Mouse (Mus musculus): ENCODE results near the gene Trappc13. TPM values are rescaled to one million over a fixed set of nuclear protein-coding genes. Genes with fewer than 3 reads are reported as not detected.
A peak's percentile ranks its signal among the peaks of the same experiment; 100 is the strongest.

Trappc13 gene
- polyA plus RNA-seq, 1 experiment from 2014 or later: 57.3 TPM

GRCm38 (mm10) chr13:104109816-104110521 lies 68.3 kb downstream of the Trappc13 start:
- Histone ChIP-seq H3K4me2 (peak overlapping the region; percentile 100), H3K4me3 (ENCODE audit: low read depth, low read length) (peak overlapping the region; percentile 81), H3K4me1 (replicated peaks; ENCODE audit: control insufficient read depth, insufficient read depth, low read length) (peaks cover 10% of the 10 kb centered on the region), H3K9ac (ENCODE audit: low read depth, low read length) (peak overlapping the region; percentile 50), H3K27me3 (replicated peaks; ENCODE audit: control insufficient read depth, insufficient read depth, low read length) (no peaks in the 10 kb centered on the region), H3K9me3 (ENCODE audit: control insufficient read depth, low read length) (no peaks in the 10 kb centered on the region), H3K36me3 (ENCODE audit: control insufficient read depth, insufficient read depth, low read length) (no peaks in the 10 kb centered on the region), H3K27ac (ENCODE audit: low read depth, low read length) (no peak overlapping the region)
- WGBS: 5% methylated on average over 38 of the region's 38 CpGs
- no peak for DNase-seq (ENCODE audit: low spot score)
- peak; percentile 22 for ATAC-seq (replicated peaks; ENCODE audit: low FRiP score)

- H3K9ac ChIP-seq (ENCODE audit: low read depth, low read length): peak within 1 kb of the TSS; percentile 80
- H3K4me1 ChIP-seq (replicated peaks; ENCODE audit: control insufficient read depth, insufficient read depth, low read length): peaks cover 10% of the 10 kb centered on the region
- WGBS: 0% methylated on average over 32 of the region's 44 CpGs
- ATAC-seq (replicated peaks; ENCODE audit: low FRiP score) (peak; percentile 98), DNase-seq (ENCODE audit: low spot score) (peak; percentile 91)
- peak within 1 kb of the TSS; percentile 77 for H3K27ac ChIP-seq (ENCODE audit: low read depth, low read length)
- H3K9me3 ChIP-seq (ENCODE audit: control insufficient read depth, low read length): no peaks in the 10 kb centered on the region
- H3K27me3 ChIP-seq (replicated peaks; ENCODE audit: control insufficient read depth, insufficient read depth, low read length): no peaks in the 10 kb centered on the region
- H3K4me2 ChIP-seq: peak within 1 kb of the TSS; percentile 100
- peaks cover 4% of the 10 kb centered on the region; the same call in 1 of the 2 replicates for H3K36me3 ChIP-seq (ENCODE audit: control insufficient read depth, insufficient read depth, low read length)
- peak within 1 kb of the TSS; percentile 81 for H3K4me3 ChIP-seq (ENCODE audit: low read depth, low read length)
Measured at GRCm38 (mm10) chr13:104109288-104109815, 68.9 kb downstream of the Trappc13 start, which contains the start of the genes Nln and Sgtb. Nln (minus strand) TSS chr13:104109614. Sgtb (plus strand) TSS chr13:104109741.

- ATAC-seq (replicated peaks; ENCODE audit: low FRiP score) (peak; percentile 54), DNase-seq (ENCODE audit: low spot score) (peak; percentile 35)
- Histone ChIP-seq H3K36me3 (ENCODE audit: control insufficient read depth, insufficient read depth, low read length) (peaks cover 5% of the 10 kb centered on the region; the same call in 1 of the 2 replicates), H3K4me1 (replicated peaks; ENCODE audit: control insufficient read depth, insufficient read depth, low read length) (peaks cover 10% of the 10 kb centered on the region), H3K4me3 (ENCODE audit: low read depth, low read length) (peak overlapping the region; percentile 81), H3K27ac (ENCODE audit: low read depth, low read length) (peak overlapping the region; percentile 77), H3K27me3 (replicated peaks; ENCODE audit: control insufficient read depth, insufficient read depth, low read length) (no peaks in the 10 kb centered on the region), H3K9ac (ENCODE audit: low read depth, low read length) (peak overlapping the region; percentile 80), H3K4me2 (peak overlapping the region; percentile 100), H3K9me3 (ENCODE audit: control insufficient read depth, low read length) (no peaks in the 10 kb centered on the region)
- WGBS: 1% methylated on average over 24 of the region's 24 CpGs
Measured at GRCm38 (mm10) chr13:104108651-104109287, 69.5 kb downstream of the Trappc13 start.

- no peaks in the 10 kb centered on the region for H3K27me3 ChIP-seq (replicated peaks; ENCODE audit: control insufficient read depth, insufficient read depth, low read length)
- WGBS: 76% methylated on average over 5 of the region's 5 CpGs
- H3K9ac ChIP-seq (ENCODE audit: low read depth, low read length): no peak overlapping the region
- H3K4me3 ChIP-seq (ENCODE audit: low read depth, low read length): no peak overlapping the region
- H3K4me2 ChIP-seq: no peak overlapping the region
- DNase-seq (ENCODE audit: low spot score) (no peak), ATAC-seq (replicated peaks; ENCODE audit: low FRiP score) (no peak)
- H3K9me3 ChIP-seq (ENCODE audit: control insufficient read depth, low read length): no peaks in the 10 kb centered on the region
- peaks cover 5% of the 10 kb centered on the region; the same call in 1 of the 2 replicates for H3K36me3 ChIP-seq (ENCODE audit: control insufficient read depth, insufficient read depth, low read length)
- no peak overlapping the region for H3K27ac ChIP-seq (ENCODE audit: low read depth, low read length)
- H3K4me1 ChIP-seq (replicated peaks; ENCODE audit: control insufficient read depth, insufficient read depth, low read length): no peaks in the 10 kb centered on the region
Measured at GRCm38 (mm10) chr13:104101606-104102235, 76.5 kb downstream of the Trappc13 start.

- DNase-seq (ENCODE audit: low spot score): no peak
- no peak overlapping the region for H3K4me3 ChIP-seq (ENCODE audit: low read depth, low read length)
- H3K4me2 ChIP-seq: no peak overlapping the region
- no peaks in the 10 kb centered on the region for H3K4me1 ChIP-seq (replicated peaks; ENCODE audit: control insufficient read depth, insufficient read depth, low read length)
- no peak for ATAC-seq (replicated peaks; ENCODE audit: low FRiP score)
- H3K9ac ChIP-seq (ENCODE audit: low read depth, low read length): no peak overlapping the region
- 88% methylated on average over 4 of the region's 4 CpGs for WGBS
- peaks cover 5% of the 10 kb centered on the region; the same call in 1 of the 2 replicates for H3K36me3 ChIP-seq (ENCODE audit: control insufficient read depth, insufficient read depth, low read length)
- no peaks in the 10 kb centered on the region for H3K9me3 ChIP-seq (ENCODE audit: control insufficient read depth, low read length)
- H3K27ac ChIP-seq (ENCODE audit: low read depth, low read length): no peak overlapping the region
- no peaks in the 10 kb centered on the region for H3K27me3 ChIP-seq (replicated peaks; ENCODE audit: control insufficient read depth, insufficient read depth, low read length)
Measured at GRCm38 (mm10) chr13:104100416-104100815, 77.9 kb downstream of the Trappc13 start.

- H3K4me2 ChIP-seq: no peak overlapping the region
- ATAC-seq (replicated peaks; ENCODE audit: low FRiP score): no peak
- H3K27ac ChIP-seq (ENCODE audit: low read depth, low read length): no peak overlapping the region
- H3K4me3 ChIP-seq (ENCODE audit: low read depth, low read length): no peak overlapping the region
- DNase-seq (ENCODE audit: low spot score): no peak
- 83% methylated on average over 7 of the region's 7 CpGs for WGBS
- H3K27me3 ChIP-seq (replicated peaks; ENCODE audit: control insufficient read depth, insufficient read depth, low read length): no peaks in the 10 kb centered on the region
- no peaks in the 10 kb centered on the region for H3K4me1 ChIP-seq (replicated peaks; ENCODE audit: control insufficient read depth, insufficient read depth, low read length)
- H3K9me3 ChIP-seq (ENCODE audit: control insufficient read depth, low read length): no peaks in the 10 kb centered on the region
- H3K36me3 ChIP-seq (ENCODE audit: control insufficient read depth, insufficient read depth, low read length): no peaks in the 10 kb centered on the region
- no peak overlapping the region for H3K9ac ChIP-seq (ENCODE audit: low read depth, low read length)
Measured at GRCm38 (mm10) chr13:104097190-104097589, 81.1 kb downstream of the Trappc13 start.

GRCm38 (mm10) chr13:104095955-104096354 lies 82.3 kb downstream of the Trappc13 start:
- H3K36me3 ChIP-seq (ENCODE audit: control insufficient read depth, insufficient read depth, low read length): no peaks in the 10 kb centered on the region
- ATAC-seq (replicated peaks; ENCODE audit: low FRiP score): no peak
- H3K9ac ChIP-seq (ENCODE audit: low read depth, low read length): no peak overlapping the region
- no peaks in the 10 kb centered on the region for H3K27me3 ChIP-seq (replicated peaks; ENCODE audit: control insufficient read depth, insufficient read depth, low read length)
- no peak overlapping the region for H3K4me2 ChIP-seq
- H3K27ac ChIP-seq (ENCODE audit: low read depth, low read length): no peak overlapping the region
- 70% methylated on average over 7 of the region's 7 CpGs for WGBS
- H3K4me1 ChIP-seq (replicated peaks; ENCODE audit: control insufficient read depth, insufficient read depth, low read length): no peaks in the 10 kb centered on the region
- no peak for DNase-seq (ENCODE audit: low spot score)
- H3K9me3 ChIP-seq (ENCODE audit: control insufficient read depth, low read length): no peaks in the 10 kb centered on the region
- H3K4me3 ChIP-seq (ENCODE audit: low read depth, low read length): no peak overlapping the region

- ATAC-seq (replicated peaks; ENCODE audit: low FRiP score): no peak; the same call in 1 of the 2 replicates
- no peak overlapping the region for H3K4me2 ChIP-seq
Measured at GRCm38 (mm10) chr13:104094531-104095385, 83.5 kb downstream of the Trappc13 start.

More at GRCm38 (mm10) chr13:104094531-104095385, 83.5 kb downstream of the Trappc13 start:
- H3K27ac ChIP-seq (ENCODE audit: low read depth, low read length): no peak overlapping the region
- no peak overlapping the region for H3K4me3 ChIP-seq (ENCODE audit: low read depth, low read length)
- H3K4me1 ChIP-seq (replicated peaks; ENCODE audit: control insufficient read depth, insufficient read depth, low read length): no peaks in the 10 kb centered on the region
- H3K36me3 ChIP-seq (ENCODE audit: control insufficient read depth, insufficient read depth, low read length): no peaks in the 10 kb centered on the region
- WGBS: 77% methylated on average over 11 of the region's 11 CpGs
- H3K9me3 ChIP-seq (ENCODE audit: control insufficient read depth, low read length): no peaks in the 10 kb centered on the region
- DNase-seq (ENCODE audit: low spot score): no peak
- H3K27me3 ChIP-seq (replicated peaks; ENCODE audit: control insufficient read depth, insufficient read depth, low read length): no peaks in the 10 kb centered on the region
- no peak overlapping the region for H3K9ac ChIP-seq (ENCODE audit: low read depth, low read length)
